Mouse (Mus musculus): ENCODE results near the gene Vrk2.

Gene Vrk2

DNA sequence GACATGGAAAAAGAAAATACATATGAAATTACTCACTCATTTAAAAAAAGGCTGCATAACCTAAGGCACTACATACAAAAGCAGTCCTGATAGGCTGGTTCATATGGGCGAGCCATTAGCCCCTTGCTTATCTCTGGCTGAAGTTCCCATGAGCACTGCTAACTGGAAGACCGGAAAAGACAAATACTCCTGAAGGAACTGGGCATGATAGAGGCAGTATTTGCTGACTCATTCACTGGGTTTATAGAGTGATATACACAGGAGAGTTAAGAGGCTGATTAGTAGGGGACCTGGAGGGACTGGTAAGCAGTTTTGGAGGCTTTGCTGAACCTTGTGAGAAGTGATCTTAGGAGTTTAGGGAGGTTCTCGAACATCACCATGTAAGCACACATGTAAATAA lies 42.2 kb downstream of the Vrk2 start:
- peak; percentile 28 for DNase-seq (ENCODE audit: low spot score)

DNA sequence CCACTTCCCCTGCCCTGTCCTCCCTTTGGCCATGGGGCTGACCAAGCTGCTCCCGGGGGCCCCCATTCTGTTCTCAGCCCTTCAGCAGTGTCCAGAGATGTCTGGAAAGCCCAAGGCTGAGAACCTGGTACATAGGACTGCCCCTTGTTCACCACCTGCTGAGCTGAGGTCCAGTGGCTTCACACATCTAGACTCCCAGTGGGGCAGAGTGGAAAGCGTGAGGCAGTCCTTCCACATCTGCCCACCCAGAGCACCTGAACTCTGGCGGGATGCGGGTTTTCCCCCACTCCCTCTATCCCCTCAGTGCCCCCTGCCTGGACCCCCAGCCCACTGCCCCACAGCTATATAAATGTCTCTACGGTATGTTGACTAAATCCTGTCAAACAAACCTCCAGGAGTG lies 56.0 kb downstream of the Vrk2 start:
- no peak for DNase-seq (ENCODE audit: low spot score)

DNA sequence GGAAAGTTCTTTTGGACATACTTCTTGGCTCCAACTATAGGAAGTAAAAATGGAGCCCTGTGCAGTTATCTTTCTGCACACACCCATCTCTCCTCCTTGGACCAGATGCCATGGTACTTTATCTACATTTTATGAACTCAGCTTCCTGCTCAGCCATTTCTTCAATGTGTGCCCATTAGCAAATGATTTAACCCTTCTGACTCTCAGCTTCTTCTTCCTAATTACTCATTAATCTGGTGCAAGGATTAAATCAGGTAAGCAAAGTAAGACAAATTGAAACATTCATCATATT lies 60.0 kb downstream of the Vrk2 start:
- DNase-seq (ENCODE audit: low spot score) = no peak

DNA sequence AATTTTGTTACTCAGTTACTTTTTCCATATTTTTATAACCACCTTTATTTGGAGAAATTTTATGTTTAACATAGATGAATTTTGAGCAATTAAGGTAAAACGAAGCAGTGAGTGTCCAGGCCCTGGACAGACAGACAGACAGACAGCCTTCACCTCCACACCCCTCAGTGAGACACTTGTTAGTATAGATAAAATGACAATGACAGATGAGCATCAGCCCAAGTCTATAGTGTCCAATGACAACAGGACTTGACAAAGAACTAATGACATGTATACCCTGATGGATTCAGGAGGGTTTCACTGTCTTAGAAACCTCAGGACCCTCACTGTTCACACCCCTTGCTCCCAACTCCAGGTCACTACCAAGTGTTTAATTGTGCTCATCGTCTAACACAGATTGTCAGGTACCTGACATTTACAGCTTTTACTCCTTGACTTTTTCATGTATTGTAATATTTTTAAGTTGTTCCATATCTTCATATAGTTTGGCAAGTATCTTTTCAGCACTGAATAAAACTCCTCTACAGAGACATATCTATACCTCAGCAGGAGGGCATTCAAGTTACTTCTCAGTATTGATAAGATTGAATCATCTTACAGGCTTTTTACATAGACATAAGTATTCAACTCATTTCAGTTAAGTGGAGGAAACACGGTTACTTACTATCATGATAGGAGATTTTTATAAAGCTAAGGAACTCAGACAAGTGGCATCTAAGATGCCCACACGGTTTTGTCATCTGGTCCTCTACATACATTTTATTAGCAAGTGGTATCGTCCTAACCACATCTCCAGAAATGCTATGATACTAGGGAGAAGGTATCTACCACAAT lies 60.6 kb downstream of the Vrk2 start:
- peak; percentile 55 for DNase-seq (ENCODE audit: low spot score)

DNA sequence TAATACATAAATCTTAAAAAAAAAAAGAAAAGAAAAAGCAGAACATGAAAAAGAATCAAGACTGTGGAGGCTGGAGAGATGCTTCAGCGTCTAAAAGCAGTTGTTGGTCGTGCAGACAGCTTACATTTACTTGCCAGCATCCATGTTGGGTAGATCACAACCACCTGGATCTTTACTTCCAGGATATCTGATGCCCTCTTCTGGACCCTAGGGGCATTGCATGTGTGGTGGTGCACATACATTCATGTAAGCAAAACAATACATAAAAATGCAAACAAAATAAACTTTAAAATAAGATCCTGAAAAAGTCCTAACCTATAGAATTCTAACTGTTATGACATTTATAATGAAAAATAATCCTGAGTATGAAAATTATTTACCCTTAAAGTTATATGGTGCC lies 66.9 kb downstream of the Vrk2 start:
- DNase-seq (ENCODE audit: low spot score) = no peak

DNA sequence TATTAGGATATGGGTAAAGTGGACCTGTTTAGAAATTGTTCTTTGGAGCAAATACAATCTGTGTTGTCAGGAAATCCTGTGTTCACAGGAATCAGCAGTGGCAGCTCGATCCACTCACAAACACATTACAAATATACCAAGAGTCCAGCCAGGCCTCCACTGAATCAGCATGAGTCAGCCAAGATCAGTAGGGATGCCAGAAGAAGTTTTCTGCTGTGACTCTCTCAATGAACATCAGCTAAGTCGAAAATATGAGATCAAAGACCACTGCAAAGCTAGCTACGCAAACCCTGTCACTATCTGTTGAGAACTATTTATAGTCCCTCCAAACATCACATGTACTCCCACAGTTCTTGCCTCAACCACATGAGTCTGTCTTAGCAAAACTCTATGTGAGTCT lies 74.8 kb downstream of the Vrk2 start:
- DNase-seq (ENCODE audit: low spot score) = no peak

DNA sequence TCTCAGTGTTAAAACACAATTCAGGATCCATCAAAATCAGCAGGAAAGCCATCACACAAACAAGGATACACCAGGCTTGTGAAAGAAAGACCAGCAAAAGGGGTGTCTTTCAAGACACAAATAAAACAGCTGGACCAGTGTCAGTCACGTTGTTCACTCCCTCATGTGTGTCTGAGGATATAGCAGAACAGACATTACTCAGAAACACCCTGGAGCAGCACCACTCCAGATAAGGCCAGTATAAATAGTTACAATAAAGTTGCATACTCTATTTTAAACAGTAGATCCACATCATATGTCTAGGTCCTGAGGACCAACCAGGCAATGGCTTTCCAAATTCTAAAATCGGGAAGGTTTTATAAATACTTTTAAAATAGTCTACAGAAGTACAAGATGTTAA lies 77.7 kb downstream of the Vrk2 start:
- no peak for DNase-seq (ENCODE audit: low spot score)

DNA sequence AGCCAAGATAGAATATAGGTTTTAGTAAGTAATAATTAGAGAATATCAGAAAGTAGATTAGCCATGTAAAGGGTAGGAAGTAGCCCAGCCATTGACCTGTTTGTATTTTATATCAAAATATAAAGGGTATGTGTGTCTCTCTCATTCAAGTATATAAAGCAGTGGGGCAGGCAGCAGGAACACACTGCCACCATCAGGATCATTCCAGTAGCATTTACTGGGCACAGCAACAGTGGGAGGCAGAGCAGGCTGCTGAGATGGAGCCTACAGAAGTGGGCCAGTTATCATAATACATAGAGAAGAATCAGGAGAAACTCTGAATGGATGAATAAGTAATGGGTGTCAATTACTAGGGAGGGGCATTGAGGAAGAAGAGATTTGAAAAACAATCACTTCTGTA lies 80.1 kb downstream of the Vrk2 start:
- DNase-seq (ENCODE audit: low spot score) = no peak

DNA sequence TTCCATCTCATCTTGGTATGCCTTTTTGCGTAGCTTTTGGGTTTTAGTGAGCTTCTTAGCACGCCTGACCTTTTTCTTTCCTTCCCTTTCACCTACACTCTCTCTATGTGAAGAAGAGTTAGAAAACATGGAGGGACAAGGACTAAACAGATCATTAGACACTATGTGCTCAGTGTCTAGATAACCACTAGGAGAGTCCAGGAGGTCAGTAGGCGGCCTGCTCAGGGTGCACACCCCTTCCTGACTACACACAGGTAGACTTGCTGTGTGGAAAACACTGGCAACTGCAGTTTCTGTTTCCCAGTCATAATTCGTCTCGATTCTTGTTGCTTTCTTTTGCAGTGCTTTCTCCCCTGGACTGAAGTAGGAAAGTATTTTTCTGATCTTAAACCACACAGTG lies 97.8 kb downstream of the Vrk2 start:
- DNase-seq (ENCODE audit: low spot score) = no peak

DNA sequence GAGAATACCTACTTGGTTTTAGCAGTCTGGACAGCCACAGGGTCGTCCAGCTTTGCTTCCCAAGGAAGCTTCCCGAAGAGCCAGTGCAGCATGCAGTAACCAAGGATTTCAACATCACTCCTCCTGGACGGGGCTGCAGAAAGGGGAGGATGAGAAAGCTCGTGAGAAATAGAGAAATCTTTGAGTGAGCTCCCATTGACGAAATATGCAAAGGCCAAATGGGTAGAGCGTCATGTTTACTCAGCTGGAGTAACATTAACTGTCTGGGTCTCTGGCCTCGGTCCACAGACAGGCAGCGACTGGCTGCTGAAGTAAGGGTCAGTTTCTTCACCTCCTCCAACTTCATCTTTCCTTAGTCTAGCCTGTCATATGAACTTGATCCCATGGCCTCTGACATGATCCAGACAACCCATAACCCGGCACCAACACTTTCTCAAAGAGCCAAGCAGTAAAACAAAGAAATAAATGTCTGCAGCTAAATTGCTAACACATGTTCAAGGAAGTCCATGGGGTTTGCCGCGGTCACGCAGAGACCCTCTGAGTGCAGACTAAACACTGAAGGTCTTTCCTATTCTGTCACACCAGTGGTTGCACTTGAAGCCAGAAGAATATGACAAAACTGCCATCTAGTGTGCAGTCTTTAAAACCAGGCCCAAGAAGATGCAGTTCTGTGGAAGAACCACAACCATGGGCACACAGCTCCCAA lies 103.9 kb downstream of the Vrk2 start:
- no peak for DNase-seq (ENCODE audit: low spot score)

DNA sequence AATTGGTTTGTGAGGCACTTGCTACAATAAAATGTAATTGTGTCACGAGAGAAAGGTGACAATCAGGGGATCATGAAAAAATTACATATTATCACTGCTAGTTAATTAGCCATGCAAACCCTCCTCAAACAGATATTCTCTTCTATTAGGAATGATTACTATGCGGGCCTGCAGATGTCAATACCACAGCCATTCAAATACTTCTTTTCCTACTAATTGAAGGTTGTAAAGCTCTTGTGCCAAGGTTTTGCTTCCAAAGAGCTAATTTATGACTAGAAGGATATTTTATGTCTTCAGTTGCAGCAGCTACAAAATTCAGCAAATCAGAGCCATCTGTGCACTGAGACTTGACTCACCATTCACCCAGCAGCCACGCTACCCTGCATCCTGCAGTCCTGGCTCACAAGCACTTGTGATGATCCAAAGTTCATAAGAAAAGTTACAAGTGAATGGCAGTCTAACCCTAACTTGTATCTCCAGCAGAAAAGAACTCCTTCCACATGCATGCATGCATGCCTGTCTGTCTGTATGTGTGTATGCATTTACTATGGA lies 112.0 kb downstream of the Vrk2 start:
- DNase-seq (ENCODE audit: low spot score) = no peak

DNA sequence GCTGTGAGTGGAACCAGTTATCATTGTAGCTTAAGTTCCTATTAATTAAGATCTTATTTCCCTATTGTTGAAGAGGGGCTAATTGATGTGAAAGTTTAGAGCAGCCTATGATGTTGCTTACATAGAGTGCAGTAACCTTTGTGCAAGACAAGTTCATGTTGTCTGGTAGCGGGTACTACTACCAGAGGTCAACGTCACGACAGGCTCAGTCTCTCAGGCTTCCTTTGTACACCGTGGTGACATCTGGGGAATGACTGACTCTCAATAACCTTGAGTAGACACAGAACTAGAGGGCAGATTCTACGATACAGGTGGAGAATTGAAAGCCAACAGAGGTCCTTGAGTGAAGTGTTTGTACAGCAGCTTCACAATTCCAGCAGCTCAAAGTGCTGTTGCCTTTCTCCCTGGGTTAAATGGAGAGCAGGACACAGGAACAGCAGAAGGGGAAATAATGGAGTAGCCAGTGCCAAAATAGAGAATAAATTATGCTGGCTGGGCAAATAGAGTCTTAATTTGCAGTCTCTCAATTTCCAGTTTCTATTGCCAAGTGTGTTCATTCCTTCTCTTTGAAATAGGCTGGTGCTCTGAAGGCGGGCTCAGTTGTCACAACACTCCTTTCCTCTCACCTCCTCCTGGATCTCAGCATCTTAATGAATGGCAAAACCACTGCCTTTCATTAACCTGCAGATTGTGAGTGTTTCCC lies 116.6 kb downstream of the Vrk2 start:
- DNase-seq (ENCODE audit: low spot score) = no peak

DNA sequence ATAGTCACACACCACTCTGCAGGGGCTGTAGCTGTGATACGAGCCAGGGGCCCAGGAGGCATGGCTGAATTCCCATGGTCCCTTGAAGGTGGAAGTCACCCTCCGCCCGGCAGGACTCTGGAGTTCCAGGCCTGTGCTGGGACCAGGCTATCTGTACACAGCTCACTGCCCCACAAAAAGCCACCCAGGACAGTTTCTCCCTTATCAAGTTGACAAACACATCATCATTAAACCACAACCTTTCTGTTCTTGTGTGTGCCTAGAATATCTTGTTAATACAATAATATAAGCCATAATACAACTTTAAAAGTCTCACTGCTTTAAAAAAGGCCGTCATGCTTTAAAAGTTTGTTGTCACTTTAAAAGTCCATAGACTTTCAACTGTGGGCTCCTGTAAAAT lies 139.7 kb downstream of the Vrk2 start:
- DNase-seq (ENCODE audit: low spot score) = no peak

DNA sequence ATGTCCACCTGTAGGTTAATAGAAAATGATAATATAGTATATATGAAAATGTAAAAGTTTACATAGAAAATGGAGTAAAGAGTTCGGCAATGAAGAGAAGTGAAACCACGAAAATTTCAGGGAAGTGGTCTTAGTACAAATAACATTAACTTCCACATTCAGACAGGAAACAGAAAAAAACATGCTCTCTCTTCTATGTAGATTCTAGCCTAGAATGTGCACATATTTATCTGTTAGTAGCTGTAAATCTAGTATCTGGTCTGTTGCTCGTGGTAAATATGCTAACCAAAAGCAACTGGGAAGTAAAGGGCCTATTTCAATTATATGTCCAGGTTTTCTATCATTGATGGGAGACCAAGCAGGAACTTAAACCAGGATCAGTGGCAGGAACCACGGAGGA lies 141.1 kb downstream of the Vrk2 start:
- no peak for DNase-seq (ENCODE audit: low spot score)

DNA sequence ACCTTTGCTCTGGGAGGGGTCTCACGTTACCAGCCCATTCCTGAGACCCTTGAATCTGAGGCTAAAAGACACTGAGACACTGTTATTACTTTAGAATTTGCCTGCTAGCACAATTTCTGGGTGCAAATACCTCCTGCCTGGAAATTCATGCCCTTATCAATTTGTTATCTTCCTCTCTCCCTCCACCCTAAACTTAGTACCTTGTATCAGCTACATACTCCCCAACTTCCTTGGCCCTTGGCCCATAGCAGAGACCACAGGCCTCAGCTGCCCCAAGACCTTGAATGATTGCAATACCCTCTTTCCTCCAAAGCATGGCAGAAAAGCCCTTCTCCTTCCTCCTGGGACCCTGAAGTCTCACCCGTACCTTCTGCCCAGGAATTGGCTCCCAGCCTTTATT lies 142.6 kb downstream of the Vrk2 start:
- no peak for DNase-seq (ENCODE audit: low spot score)

DNA sequence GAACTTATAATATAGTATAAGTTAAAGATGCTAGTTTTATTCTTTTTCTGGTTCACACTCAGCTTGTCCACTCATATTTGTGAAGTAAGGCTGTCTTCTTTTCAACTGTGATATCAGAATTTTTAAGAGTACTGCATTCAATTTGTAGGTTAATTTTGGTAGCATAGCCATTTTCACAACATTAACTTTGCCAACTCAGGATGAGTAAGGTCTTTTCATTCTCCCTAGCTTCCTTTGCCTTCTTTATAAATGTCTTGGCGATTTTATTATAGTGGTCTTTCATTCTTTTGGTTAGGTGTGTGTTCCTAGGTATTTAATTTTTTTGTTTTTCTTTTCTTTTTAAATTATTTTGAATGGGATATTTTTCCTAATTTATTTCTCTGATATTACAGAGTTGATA lies 143.2 kb downstream of the Vrk2 start:
- DNase-seq (ENCODE audit: low spot score) = no peak

DNA sequence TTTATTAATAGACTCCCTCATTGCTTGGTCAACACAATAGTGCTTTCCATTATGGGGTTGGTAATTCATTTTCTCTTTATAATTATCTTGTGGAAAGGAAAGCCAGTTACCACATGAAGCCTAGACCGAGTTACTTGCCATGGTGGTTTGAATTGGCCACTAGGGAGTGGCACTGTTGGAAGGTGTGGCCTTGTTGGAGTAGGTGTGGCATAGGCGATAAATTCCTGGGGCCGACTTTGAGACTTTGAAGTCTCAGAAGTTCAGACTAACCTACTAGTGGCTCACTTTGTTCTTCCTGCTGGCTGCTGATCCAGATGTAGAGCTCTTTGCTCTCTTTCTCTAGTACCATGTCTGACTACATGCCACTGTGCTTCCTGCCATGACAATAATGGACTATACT lies 144.0 kb downstream of the Vrk2 start:
- DNase-seq (ENCODE audit: low spot score) = no peak

DNA sequence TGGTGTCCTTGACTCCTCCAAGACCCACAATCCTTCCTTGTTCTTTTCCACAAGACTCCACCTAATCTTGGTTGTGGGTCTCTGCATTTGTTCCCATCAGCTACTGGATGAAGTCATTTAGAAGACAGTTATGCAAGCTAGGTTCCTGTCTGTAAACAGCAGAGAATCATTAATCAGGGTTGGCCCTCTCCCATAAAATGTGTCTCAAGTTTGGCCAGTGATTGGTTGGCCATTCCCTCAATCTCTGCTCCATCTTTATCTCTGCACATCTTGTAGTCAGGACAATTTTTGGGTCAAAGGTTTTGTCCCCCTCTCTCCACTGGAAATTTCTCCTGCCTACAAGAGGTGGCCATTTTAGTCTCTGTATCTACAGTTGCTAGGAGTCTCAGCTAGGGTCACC lies 149.4 kb downstream of the Vrk2 start:
- DNase-seq (ENCODE audit: low spot score) = no peak

DNA sequence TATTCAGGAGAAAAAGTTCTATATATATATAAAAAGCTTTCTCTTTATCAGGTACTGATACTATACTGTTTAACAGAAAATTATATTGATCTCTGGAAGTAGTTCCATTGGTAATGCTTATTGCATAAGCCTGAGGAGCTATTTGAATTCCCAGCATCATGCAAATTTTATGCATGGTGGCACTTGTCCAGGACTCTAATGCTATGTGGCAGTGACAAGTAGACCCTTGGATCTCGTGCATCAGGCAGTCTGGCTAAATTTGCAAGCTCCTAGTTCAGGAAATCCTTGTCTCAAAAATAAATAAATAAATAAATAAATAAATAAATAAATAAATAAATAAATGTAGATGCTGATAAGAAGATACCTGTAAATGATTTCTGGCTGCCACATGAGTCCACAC lies 152.7 kb downstream of the Vrk2 start:
- no peak for DNase-seq (ENCODE audit: low spot score)

DNA sequence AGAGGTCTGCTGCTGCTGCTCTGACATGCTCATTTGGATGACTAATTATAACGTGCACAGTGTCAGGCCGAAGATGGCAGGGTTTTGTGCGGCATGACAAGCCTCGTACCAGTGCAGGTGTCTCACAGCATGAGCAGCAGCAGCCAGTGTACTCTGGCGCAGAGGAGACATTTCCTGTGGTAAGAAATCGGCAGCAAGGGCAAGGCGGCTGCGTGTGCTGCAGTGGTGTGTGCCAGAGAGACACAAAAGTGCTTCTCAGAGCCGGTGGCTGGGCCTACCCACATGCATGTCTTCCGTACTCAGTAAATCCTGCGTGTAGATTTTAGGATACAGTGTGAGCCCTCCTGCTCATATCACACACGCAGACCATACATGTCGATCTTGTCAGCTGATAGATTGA lies 156.0 kb downstream of the Vrk2 start:
- DNase-seq (ENCODE audit: low spot score) = no peak

DNA sequence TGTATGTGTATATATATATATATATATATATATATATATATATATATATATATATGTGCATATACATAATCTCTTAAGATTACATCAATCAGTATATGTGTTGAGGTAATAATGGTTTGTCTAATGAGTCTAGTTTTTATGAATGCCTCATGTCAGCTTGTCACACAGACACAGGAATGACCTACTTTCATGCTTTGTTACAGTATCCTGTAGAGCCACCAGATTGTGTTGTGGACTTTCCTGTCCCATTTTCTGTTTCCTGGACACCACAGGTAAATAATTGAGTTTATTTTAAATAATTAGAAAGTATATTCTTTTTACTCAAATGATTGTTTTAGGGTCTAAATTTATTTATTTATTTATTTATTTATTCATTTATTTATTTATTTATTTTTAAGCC lies 159.6 kb downstream of the Vrk2 start:
- DNase-seq (ENCODE audit: low spot score) = no peak

DNA sequence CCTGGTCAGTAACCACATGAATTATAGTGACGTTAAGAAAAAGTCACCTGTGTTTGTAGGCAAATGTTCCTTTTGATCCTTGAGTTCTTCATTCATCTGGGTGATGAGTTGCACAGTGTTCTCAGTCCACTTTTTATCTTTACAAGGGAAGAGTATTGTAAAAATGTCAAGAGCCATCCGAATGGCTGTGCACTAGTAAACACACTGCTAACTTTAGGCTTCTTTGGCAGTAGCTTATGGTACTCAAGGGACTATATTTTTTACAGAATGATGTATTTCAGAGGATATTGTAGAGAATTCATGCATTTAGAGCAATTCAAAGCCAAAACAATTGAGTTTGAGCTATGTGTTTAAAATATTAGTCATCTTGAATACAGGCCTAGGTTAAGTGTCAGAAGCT lies 172.3 kb downstream of the Vrk2 start:
- DNase-seq (ENCODE audit: low spot score) = no peak
